In the genomic region with DNA sequence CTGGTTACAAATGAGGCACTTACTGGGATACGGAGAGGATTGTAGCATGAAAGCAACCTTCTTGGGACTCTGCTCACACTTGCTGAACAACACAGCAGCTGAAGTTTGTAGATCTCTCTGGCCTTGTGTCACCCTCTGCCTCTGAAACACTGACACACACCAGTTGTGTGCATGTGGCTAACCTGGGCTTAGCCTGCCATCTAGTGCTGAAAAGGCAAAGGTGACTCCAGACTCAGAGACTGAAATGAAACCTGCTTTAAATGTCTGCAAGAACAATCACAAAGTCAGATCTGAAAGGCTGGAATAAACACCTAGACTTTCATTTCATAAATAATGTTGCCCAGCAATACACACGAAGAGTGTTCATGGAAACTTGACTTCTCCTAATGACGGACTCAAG, we compare ENCODE assay signal across 25 mouse cellular contexts. TPM values are rescaled to one million over a fixed set of nuclear protein-coding genes. Genes with fewer than 3 reads are reported as not detected.
A peak's percentile ranks its signal among the peaks of the same experiment; 100 is the strongest.
DNase-seq lines count a peak whose midpoint lies in the region; ATAC-seq and TF ChIP-seq lines count a peak whose summit lies in the region.
"Not testable (repeated sequence)": the region's sequence is repeated elsewhere in the genome, so short reads cannot be mapped to it uniquely, and the experiment has no call there.
"Had no signal": no experiment of that assay in that cellular context is flagged by ENCODE, and none has a peak within 500 bp of the region (broad histone marks: within the 10 kb centered on the region; RNA-seq: fewer than 3 reads in every experiment).

No protein-coding gene starts in this region.

- H3K79me2 ChIP-seq in MEL (ENCODE audit: control insufficient read depth, insufficient read depth, low read length, poor library complexity), result not testable (repeated sequence)

- not testable (repeated sequence) for H3K4me3 ChIP-seq in MEL (ENCODE audit: control insufficient read depth in 1 of 2, insufficient read depth in 1 of 2, low read depth in 2 of 2, low read length in 2 of 2); forebrain, postnatal 0 days (ENCODE audit: low read depth, low read length); intestine, postnatal 0 days (ENCODE audit: low read depth, low read length); midbrain, embryonic 14.5 days (replicated peaks; ENCODE audit: low read depth, low read length)

- not testable (repeated sequence) for TF ChIP-seq POLR2A in MEL (IDR thresholded peaks at IDR 0.05; ENCODE audit: control insufficient read depth in 1 of 2, insufficient read depth in 1 of 2, low read depth in 1 of 2, low read length in 2 of 2, poor library complexity in 1 of 2)

- DNase-seq in 3T3-L1 (ENCODE audit: low read depth, low spot score) (peak; percentile 37), MEL (ENCODE audit: low read depth, low spot score) (peak; percentile 9)
- peak; percentile 12 to 20 for DNase-seq in cerebellum, postnatal 10 days
- DNase-seq in forebrain, postnatal 0 days, result peak; percentile 4
- DNase-seq in left cerebral cortex, postnatal 25 days (ENCODE audit: low spot score in 2 of 2), result peak; percentile 9 to 28
- DNase-seq in midbrain, embryonic 14.5 days, result peak; percentile 25

- H3K27ac ChIP-seq in MEL (ENCODE audit: control insufficient read depth, low read depth, low read length); forebrain, postnatal 0 days (ENCODE audit: low read depth, low read length); intestine, postnatal 0 days (ENCODE audit: low read depth, low read length); midbrain, embryonic 14.5 days (replicated peaks; ENCODE audit: low read depth, low read length): not testable (repeated sequence)

- H3K27me3 ChIP-seq in MEL (ENCODE audit: control insufficient read depth in 1 of 2, insufficient read depth in 2 of 2, low read length in 2 of 2); forebrain, postnatal 0 days (ENCODE audit: insufficient read depth, low read length); intestine, postnatal 0 days (replicated peaks; ENCODE audit: control insufficient read depth, insufficient read depth, low read length); midbrain, embryonic 14.5 days (ENCODE audit: control insufficient read depth, insufficient read depth, low read length): not testable (repeated sequence)

- H3K9ac ChIP-seq in MEL (ENCODE audit: control insufficient read depth, low read depth, low read length, poor library complexity, severe bottlenecking); forebrain, postnatal 0 days; intestine, postnatal 0 days (ENCODE audit: low read depth, low read length); midbrain, embryonic 14.5 days (replicated peaks; ENCODE audit: low read length): not testable (repeated sequence)

- peak in 2 of 3 experiments; percentile 28 to 32; a peak in 3 of 6 replicates for TF ChIP-seq CTCF in MEL (IDR thresholded peaks at IDR 0.05 in 2 of 3, conservative IDR thresholded peaks at IDR 0.05 in 1 of 3; ENCODE audit: control insufficient read depth in 1 of 3, insufficient read depth in 1 of 3, low read depth in 2 of 3, low read length in 3 of 3, poor library complexity in 1 of 3, severe bottlenecking in 1 of 3)
- TF ChIP-seq CTCF in forebrain, postnatal 0 days (IDR thresholded peaks at IDR 0.05; ENCODE audit: low read depth), result peak; percentile 44
- peak; percentile 46 for TF ChIP-seq CTCF in intestine, postnatal 0 days (IDR thresholded peaks at IDR 0.05; ENCODE audit: low read depth)

- not testable (repeated sequence) for H3K4me1 ChIP-seq in MEL (ENCODE audit: control insufficient read depth in 1 of 2, insufficient read depth in 2 of 2, low read length in 2 of 2); forebrain, postnatal 0 days (ENCODE audit: insufficient read depth); intestine, postnatal 0 days (replicated peaks; ENCODE audit: control insufficient read depth, insufficient read depth, low read length); midbrain, embryonic 14.5 days (ENCODE audit: control insufficient read depth, insufficient read depth, low read length)

- not testable (repeated sequence) for ATAC-seq in forebrain, postnatal 0 days; intestine, postnatal 0 days; midbrain, embryonic 14.5 days (ENCODE audit: low FRiP score, low TSS enrichment)

- not testable (repeated sequence) for H3K4me2 ChIP-seq in forebrain, postnatal 0 days (ENCODE audit: low read depth); intestine, postnatal 0 days (replicated peaks; ENCODE audit: low read depth); midbrain, embryonic 14.5 days (ENCODE audit: low read length)

- H3K36me3 ChIP-seq in MEL (ENCODE audit: control insufficient read depth in 1 of 2, insufficient read depth in 2 of 2, low read length in 2 of 2); forebrain, postnatal 0 days (ENCODE audit: insufficient read depth); intestine, postnatal 0 days (ENCODE audit: control insufficient read depth, insufficient read depth); midbrain, embryonic 14.5 days (ENCODE audit: control insufficient read depth, insufficient read depth, low read length): not testable (repeated sequence)

- TF ChIP-seq RAD21 in MEL (IDR thresholded peaks at IDR 0.05; ENCODE audit: low read depth, low read length), result peak; percentile 26

- intact Hi-C loops in left cerebral cortex, postnatal 25 days (cut with DNase I), result loop anchor here (5.0 kb wide), 1 partner anchor 682 kb away; a partner anchor contains a TSS

- 91% methylated on average over 3 of the region's 3 CpGs for WGBS in forebrain, postnatal 0 days
- WGBS in intestine, postnatal 0 days, result 72% methylated on average over 3 of the region's 3 CpGs
- WGBS in midbrain, embryonic 14.5 days, result 82% methylated on average over 3 of the region's 3 CpGs

- H3K9me3 ChIP-seq in MEL (replicated peaks; ENCODE audit: insufficient read depth, low read length); forebrain, postnatal 0 days (ENCODE audit: low read length); intestine, postnatal 0 days (ENCODE audit: control insufficient read depth); midbrain, embryonic 14.5 days (ENCODE audit: control insufficient read depth, low read length): not testable (repeated sequence)

- not testable (repeated sequence) for TF ChIP-seq EP300 in MEL (IDR thresholded peaks at IDR 0.05; ENCODE audit: low read depth in 1 of 2, low read length in 2 of 2)

RNA-seq across cellular contexts. Expression of a gene that starts 2.6 kb away (rescaled TPM):
- not detected in 2 replicates for total RNA-seq in MEL (2012; rRNA removed)
- not detected for polyA plus RNA-seq in MEL (2012; ENCODE audit: insufficient read depth in 1 of 2, insufficient read length in 2 of 2, low read depth in 1 of 2, low replicate concordance in 2 of 2, missing spikeins in 1 of 2)
- not detected in 2 replicates for total RNA-seq in forebrain, postnatal 0 days (2014; rRNA removed)
- polyA plus RNA-seq in forebrain, postnatal 0 days (2015; fragmentation: Nextera tagmentation; extraction: Ambion mirVana), result not detected in 2 replicates
- polyA plus RNA-seq in intestine, postnatal 0 days (2015; fragmentation: Nextera tagmentation; extraction: Ambion mirVana), result not detected in 2 replicates
- total RNA-seq in left cerebral cortex, postnatal 25 days (2021), result not detected
- not detected in 2 replicates for polyA plus RNA-seq in midbrain, embryonic 14.5 days (2014; fragmentation: Nextera tagmentation; extraction: Ambion mirVana)
- total RNA-seq: adrenal gland, postnatal 36 days; gastrocnemius, adult 18-20 months; gastrocnemius, postnatal 4 days; heart, postnatal 10 days; layer of hippocampus, postnatal 10 days; left cerebral cortex, postnatal 10 days; neutrophil, adult 5-6 weeks had no signal
- polyA plus RNA-seq: cerebellum, adult 2 months; embryonic facial prominence, embryonic 14.5 days; forebrain, embryonic 16.5 days; heart, embryonic 10.5 days; hindbrain, embryonic 12.5 days; intestine, embryonic 14.5 days; kidney, embryonic 14.5 days; limb, embryonic 14.5 days; liver, embryonic 15.5 days; midbrain, embryonic 16.5 days; stomach, embryonic 16.5 days had no signal

RNA-seq across cellular contexts. Expression of a gene that starts 10.8 kb away (rescaled TPM):
- not detected in 2 replicates for total RNA-seq in MEL (2012; rRNA removed)
- polyA plus RNA-seq in MEL (2012; ENCODE audit: insufficient read depth in 1 of 2, insufficient read length in 2 of 2, low read depth in 1 of 2, low replicate concordance in 2 of 2, missing spikeins in 1 of 2), result not detected
- total RNA-seq in forebrain, postnatal 0 days (2014; rRNA removed), result not detected in 2 replicates
- not detected in 2 replicates for polyA plus RNA-seq in forebrain, postnatal 0 days (2015; fragmentation: Nextera tagmentation; extraction: Ambion mirVana)
- polyA plus RNA-seq in intestine, postnatal 0 days (2015; fragmentation: Nextera tagmentation; extraction: Ambion mirVana), result not detected in 2 replicates
- total RNA-seq in left cerebral cortex, postnatal 25 days (2021), result not detected
- not detected in 2 replicates for polyA plus RNA-seq in midbrain, embryonic 14.5 days (2014; fragmentation: Nextera tagmentation; extraction: Ambion mirVana)
- total RNA-seq: adrenal gland, postnatal 36 days; gastrocnemius, adult 18-20 months; gastrocnemius, postnatal 4 days; heart, postnatal 10 days; layer of hippocampus, postnatal 10 days; left cerebral cortex, postnatal 10 days; neutrophil, adult 5-6 weeks had no signal
- polyA plus RNA-seq: cerebellum, adult 2 months; embryonic facial prominence, embryonic 14.5 days; forebrain, embryonic 16.5 days; heart, embryonic 10.5 days; hindbrain, embryonic 12.5 days; intestine, embryonic 14.5 days; kidney, embryonic 14.5 days; limb, embryonic 14.5 days; liver, embryonic 15.5 days; midbrain, embryonic 16.5 days; stomach, embryonic 16.5 days had no signal

RNA-seq across cellular contexts. Expression of a gene that starts 26.0 kb away (rescaled TPM):
- total RNA-seq in MEL (2012; rRNA removed), result not detected in 2 replicates
- polyA plus RNA-seq in MEL (2012; ENCODE audit: insufficient read depth in 1 of 2, insufficient read length in 2 of 2, low read depth in 1 of 2, low replicate concordance in 2 of 2, missing spikeins in 1 of 2), result under 1 TPM in 1 of 2 experiments, not detected in 1; 0.03 TPM
- total RNA-seq in forebrain, postnatal 0 days (2014; rRNA removed), result not detected in 2 replicates
- not detected in 2 replicates for polyA plus RNA-seq in forebrain, postnatal 0 days (2015; fragmentation: Nextera tagmentation; extraction: Ambion mirVana)
- polyA plus RNA-seq in intestine, postnatal 0 days (2015; fragmentation: Nextera tagmentation; extraction: Ambion mirVana), result not detected in 2 replicates
- not detected for total RNA-seq in left cerebral cortex, postnatal 25 days (2021)
- not detected in 2 replicates for polyA plus RNA-seq in midbrain, embryonic 14.5 days (2014; fragmentation: Nextera tagmentation; extraction: Ambion mirVana)
- total RNA-seq: adrenal gland, postnatal 36 days; gastrocnemius, adult 18-20 months; gastrocnemius, postnatal 4 days; heart, postnatal 10 days; layer of hippocampus, postnatal 10 days; left cerebral cortex, postnatal 10 days; neutrophil, adult 5-6 weeks had no signal
- polyA plus RNA-seq: cerebellum, adult 2 months; embryonic facial prominence, embryonic 14.5 days; forebrain, embryonic 16.5 days; heart, embryonic 10.5 days; hindbrain, embryonic 12.5 days; intestine, embryonic 14.5 days; kidney, embryonic 14.5 days; limb, embryonic 14.5 days; liver, embryonic 15.5 days; midbrain, embryonic 16.5 days; stomach, embryonic 16.5 days had no signal

RNA-seq across cellular contexts. Expression of a gene that starts 34.6 kb away (rescaled TPM):
- not detected in 2 replicates for total RNA-seq in MEL (2012; rRNA removed)
- not detected for polyA plus RNA-seq in MEL (2012; ENCODE audit: insufficient read depth in 1 of 2, insufficient read length in 2 of 2, low read depth in 1 of 2, low replicate concordance in 2 of 2, missing spikeins in 1 of 2)
- total RNA-seq in forebrain, postnatal 0 days (2014; rRNA removed), result not detected in 2 replicates
- not detected in 2 replicates for polyA plus RNA-seq in forebrain, postnatal 0 days (2015; fragmentation: Nextera tagmentation; extraction: Ambion mirVana)
- not detected in 2 replicates for polyA plus RNA-seq in intestine, postnatal 0 days (2015; fragmentation: Nextera tagmentation; extraction: Ambion mirVana)
- total RNA-seq in left cerebral cortex, postnatal 25 days (2021), result not detected
- polyA plus RNA-seq in midbrain, embryonic 14.5 days (2014; fragmentation: Nextera tagmentation; extraction: Ambion mirVana), result not detected in 2 replicates
- total RNA-seq: gastrocnemius, postnatal 4 days; neutrophil, adult 5-6 weeks had no signal
- polyA plus RNA-seq: cerebellum, adult 2 months; embryonic facial prominence, embryonic 14.5 days; forebrain, embryonic 16.5 days; heart, embryonic 10.5 days; hindbrain, embryonic 12.5 days; intestine, embryonic 14.5 days; kidney, embryonic 14.5 days; limb, embryonic 14.5 days; liver, embryonic 15.5 days; midbrain, embryonic 16.5 days; stomach, embryonic 16.5 days had no signal

RNA-seq across cellular contexts. Expression of a gene that starts 47.5 kb away (rescaled TPM):
- total RNA-seq in MEL (2012; rRNA removed), result not detected in 2 replicates
- polyA plus RNA-seq in MEL (2012; ENCODE audit: insufficient read depth in 1 of 2, insufficient read length in 2 of 2, low read depth in 1 of 2, low replicate concordance in 2 of 2, missing spikeins in 1 of 2), result not detected
- not detected in 2 replicates for total RNA-seq in forebrain, postnatal 0 days (2014; rRNA removed)
- not detected in 2 replicates for polyA plus RNA-seq in forebrain, postnatal 0 days (2015; fragmentation: Nextera tagmentation; extraction: Ambion mirVana)
- not detected in 2 replicates for polyA plus RNA-seq in intestine, postnatal 0 days (2015; fragmentation: Nextera tagmentation; extraction: Ambion mirVana)
- total RNA-seq in left cerebral cortex, postnatal 25 days (2021), result not detected
- polyA plus RNA-seq in midbrain, embryonic 14.5 days (2014; fragmentation: Nextera tagmentation; extraction: Ambion mirVana), result not detected in 2 replicates
- total RNA-seq: gastrocnemius, adult 18-20 months; gastrocnemius, postnatal 4 days; layer of hippocampus, postnatal 10 days; left cerebral cortex, postnatal 10 days; neutrophil, adult 5-6 weeks had no signal
- polyA plus RNA-seq: cerebellum, adult 2 months; forebrain, embryonic 16.5 days; heart, embryonic 10.5 days; hindbrain, embryonic 12.5 days; intestine, embryonic 14.5 days; kidney, embryonic 14.5 days; limb, embryonic 14.5 days; liver, embryonic 15.5 days; midbrain, embryonic 16.5 days; stomach, embryonic 16.5 days had no signal
